Mouse (Mus musculus) limb, embryonic 13.5 days (tissue): ENCODE data around the gene Abcb9. TPM values are rescaled to one million over a fixed set of nuclear protein-coding genes. Genes with fewer than 3 reads are reported as not detected.

ENCODE experiments used
- ATAC-seq: fragments of 200-750 bp; cut with Nextera tagmentation; 2 replicates; pipeline ENCODE4 v1.8.0; 2017; ENCODE audit warnings: low read depth, moderate number of reproducible peaks, moderate TSS enrichment; ENCODE audit not compliant: low FRiP score
- H3K27ac ChIP-seq: fragments of 300-500 bp; sonication (generic); 2 replicates; pipeline ENCODE4 v1.5.1; 2015; ENCODE audit warnings: inconsistent platforms, mild to moderate bottlenecking, moderate library complexity
- H3K27me3 ChIP-seq: fragments of 300-500 bp; sonication (generic); 2 replicates; pipeline ENCODE4 v1.6.1; 2015; ENCODE audit warnings: mild to moderate bottlenecking, inconsistent platforms
- H3K36me3 ChIP-seq: fragments of 300-500 bp; sonication (generic); 2 replicates; pipeline ENCODE4 v1.6.1; 2015; ENCODE audit warnings: inconsistent platforms, mild to moderate bottlenecking, moderate library complexity
- H3K4me1 ChIP-seq: fragments of 300-500 bp; sonication (generic); 2 replicates; pipeline ENCODE4 v1.6.1; 2015; ENCODE audit warnings: inconsistent platforms
- H3K4me2 ChIP-seq: fragments of 300-500 bp; sonication (generic); replicated peaks from 2 replicates; pipeline ENCODE4 v1.6.1; 2015; ENCODE audit warnings: inconsistent platforms, mild to moderate bottlenecking, moderate library complexity
- H3K4me3 ChIP-seq: fragments of 300-500 bp; sonication (generic); 2 replicates; pipeline ENCODE4 v1.5.1; 2015; ENCODE audit warnings: moderate library complexity, mild to moderate bottlenecking, inconsistent platforms
- H3K9ac ChIP-seq: fragments of 300-500 bp; sonication (generic); 2 replicates; pipeline ENCODE4 v1.6.1; 2015; ENCODE audit warnings: mild to moderate bottlenecking, inconsistent platforms
- H3K9me3 ChIP-seq: fragments of 300-500 bp; sonication (generic); 2 replicates; pipeline ENCODE4 v1.6.1; 2016; ENCODE audit warnings: inconsistent platforms
- WGBS: fragments of 180-500 bp; shearing (Covaris S2); methylation state at CpG from one replicate; pipeline ENCODE4 v1.1.7; 2015; 5-methylcytosine and 5-hydroxymethylcytosine counted together
- polyA plus RNA-seq: library from polyadenylated mRNA; unstranded; fragments of >200 nt; fragmentation: Nextera tagmentation; extraction: Ambion mirVana; gene quantifications from 2 replicates; pipeline ENCODE4 v1.2.1, GENCODE M21; 2015

Abcb9 gene
- polyA plus RNA-seq, 1 experiment from 2014 or later, result 3.0 TPM

DNA sequence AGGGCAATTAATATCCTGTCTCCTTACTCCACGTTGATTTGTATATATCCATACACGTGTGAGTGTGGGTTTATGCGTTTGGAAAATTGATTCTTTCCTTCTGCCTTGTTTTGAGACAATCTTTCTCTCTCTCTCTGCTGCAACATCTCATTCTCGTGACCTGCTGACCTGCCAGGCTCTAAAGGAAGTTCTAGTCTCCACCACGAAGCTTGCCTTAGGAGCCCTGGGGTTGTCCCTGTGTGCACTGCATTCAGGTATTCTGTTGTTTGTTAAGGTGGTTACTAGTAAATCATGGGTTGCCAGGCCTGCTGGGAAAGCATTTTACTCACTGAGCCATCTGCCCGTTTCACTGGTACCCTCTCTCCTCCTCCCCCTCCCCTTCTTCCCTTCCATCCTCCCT, 59.3 kb downstream of the Abcb9 start:
- no peak for ATAC-seq
- Histone ChIP-seq H3K4me3 (no peak overlapping the region), H3K27ac (no peak overlapping the region), H3K36me3 (no peaks in the 10 kb centered on the region), H3K27me3 (no peaks in the 10 kb centered on the region), H3K4me1 (no peaks in the 10 kb centered on the region), H3K9ac (no peak overlapping the region), H3K4me2 (no peak overlapping the region), H3K9me3 (no peaks in the 10 kb centered on the region)
- whole genome bisulfite sequencing, result 50% methylated on average over 6 of the region's 6 CpGs

- Histone ChIP-seq H3K4me1 (peaks cover 5% of the 10 kb centered on the region), H3K4me3 (no peak overlapping the region), H3K9ac (no peak overlapping the region), H3K36me3 (no peaks in the 10 kb centered on the region), H3K9me3 (no peaks in the 10 kb centered on the region), H3K4me2 (no peak overlapping the region), H3K27me3 (no peaks in the 10 kb centered on the region), H3K27ac (no peak overlapping the region)
- ATAC-seq, result no peak
- 67% methylated on average over 8 of the region's 8 CpGs for WGBS
Measured at GRCm38 (mm10) chr5:124035806-124036205, 59.8 kb downstream of the Abcb9 start.

GRCm38 (mm10) chr5:124035406-124035805, 60.2 kb downstream of the Abcb9 start:
- Histone ChIP-seq H3K27ac (no peak overlapping the region), H3K27me3 (no peaks in the 10 kb centered on the region), H3K9ac (no peak overlapping the region), H3K4me1 (peaks cover 9% of the 10 kb centered on the region), H3K36me3 (no peaks in the 10 kb centered on the region), H3K4me2 (no peak overlapping the region), H3K9me3 (no peaks in the 10 kb centered on the region), H3K4me3 (no peak overlapping the region)
- 78% methylated on average over 9 of the region's 9 CpGs for WGBS
- ATAC-seq, result no peak

GRCm38 (mm10) chr5:124034471-124034870, 61.1 kb downstream of the Abcb9 start:
- peaks cover 18% of the 10 kb centered on the region for H3K4me1 ChIP-seq
- H3K9me3 ChIP-seq, result no peaks in the 10 kb centered on the region
- no peak overlapping the region for H3K27ac ChIP-seq
- H3K27me3 ChIP-seq, result no peaks in the 10 kb centered on the region
- H3K9ac ChIP-seq, result no peak overlapping the region
- ATAC-seq, result no peak
- H3K4me2 ChIP-seq, result no peak overlapping the region
- 71% methylated on average over 11 of the region's 11 CpGs for WGBS
- no peak overlapping the region for H3K4me3 ChIP-seq
- no peaks in the 10 kb centered on the region for H3K36me3 ChIP-seq

GRCm38 (mm10) chr5:124032001-124032508, 63.5 kb downstream of the Abcb9 start, which contains the start of gene Vps37b:
Gene Vps37b, minus strand, starts transcription at chr5:124032270.
- ATAC-seq, result peak; percentile 87
- Histone ChIP-seq H3K4me1 (peaks cover 37% of the 10 kb centered on the region), H3K4me3 (peak within 1 kb of the TSS; percentile 87), H3K9ac (peak within 1 kb of the TSS; percentile 95), H3K27me3 (no peaks in the 10 kb centered on the region), H3K9me3 (no peaks in the 10 kb centered on the region), H3K36me3 (peaks cover 8% of the 10 kb centered on the region), H3K27ac (peak within 1 kb of the TSS; percentile 94), H3K4me2 (peak within 1 kb of the TSS; percentile 90)
- under 1% methylated on average over 52 of the region's 52 CpGs for WGBS

DNA sequence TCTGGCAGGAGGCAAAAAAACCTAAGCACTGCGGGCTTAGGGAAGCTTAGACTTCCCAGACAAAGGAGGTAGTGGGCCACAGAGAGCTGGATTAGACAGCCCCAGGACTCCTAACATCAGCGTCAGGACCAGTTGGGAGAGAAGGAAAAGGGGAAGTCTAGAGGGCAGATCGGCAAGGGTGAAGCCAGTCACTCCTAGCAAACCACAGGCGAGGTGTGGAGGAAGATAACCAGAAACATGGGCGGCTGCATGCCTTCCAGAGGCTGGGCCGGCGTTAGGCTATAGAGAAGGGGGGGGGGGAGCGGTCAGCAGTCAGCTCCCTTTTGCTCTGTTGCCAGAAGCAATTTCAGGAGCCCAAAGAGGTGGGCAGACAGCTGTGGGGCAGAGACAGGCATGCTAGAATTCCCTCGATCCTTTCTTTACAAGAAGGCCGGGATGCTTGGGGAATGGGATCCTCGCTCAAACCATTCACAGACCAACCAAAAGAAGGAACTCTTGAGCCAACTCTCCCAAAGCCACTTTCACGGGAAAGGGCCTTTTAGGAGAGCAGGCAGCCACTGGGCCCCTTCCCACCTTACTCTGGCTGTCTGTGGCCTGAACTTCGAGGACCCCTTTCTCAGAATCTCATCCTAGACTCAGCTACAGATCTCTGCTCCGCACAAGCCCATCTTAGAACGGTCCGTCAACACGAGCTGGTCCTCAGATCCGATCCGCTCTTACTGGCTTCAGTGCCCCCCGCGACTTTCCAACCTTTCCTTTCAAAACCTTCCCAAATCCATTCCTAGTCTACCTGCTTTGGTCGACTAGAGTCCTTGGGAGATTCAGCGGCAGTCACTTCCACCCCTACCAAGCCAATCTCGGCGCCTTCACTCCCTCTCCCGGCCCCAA, 64.3 kb downstream of the Abcb9 start:
- WGBS, result under 1% methylated on average over 26 of the region's 26 CpGs

GRCm38 (mm10) chr5:124030386-124031067, 65.1 kb downstream of the Abcb9 start:
- Histone ChIP-seq H3K4me1 (peaks cover 50% of the 10 kb centered on the region), H3K9me3 (no peaks in the 10 kb centered on the region), H3K27me3 (no peaks in the 10 kb centered on the region), H3K9ac (peak overlapping the region; percentile 95), H3K4me3 (peak overlapping the region; percentile 87), H3K27ac (peak overlapping the region; percentile 94; the same call in 1 of the 2 replicates), H3K36me3 (peaks cover 20% of the 10 kb centered on the region), H3K4me2 (peak overlapping the region; percentile 90)
- 60% methylated on average over 12 of the region's 12 CpGs for WGBS
- no peak for ATAC-seq

More for the DNA sequence above, 64.3 kb downstream of the Abcb9 start:
- H3K9ac ChIP-seq, result peak overlapping the region; percentile 95
- peaks cover 42% of the 10 kb centered on the region for H3K4me1 ChIP-seq
- no peaks in the 10 kb centered on the region for H3K27me3 ChIP-seq
- peak overlapping the region; percentile 87 for H3K4me3 ChIP-seq
- H3K27ac ChIP-seq, result peak overlapping the region; percentile 94
- ATAC-seq, result peak; percentile 18; the same call in 1 of the 2 replicates
- no peaks in the 10 kb centered on the region for H3K9me3 ChIP-seq
- H3K36me3 ChIP-seq, result peaks cover 13% of the 10 kb centered on the region
- H3K4me2 ChIP-seq, result peak overlapping the region; percentile 90

- H3K4me2 ChIP-seq, result peak overlapping the region; percentile 90
- H3K27me3 ChIP-seq, result no peaks in the 10 kb centered on the region
- H3K36me3 ChIP-seq, result peaks cover 20% of the 10 kb centered on the region
- no peak for ATAC-seq
- no peak overlapping the region for H3K4me3 ChIP-seq
- no peak overlapping the region for H3K27ac ChIP-seq
- H3K4me1 ChIP-seq, result peaks cover 61% of the 10 kb centered on the region
- no peak overlapping the region for H3K9ac ChIP-seq
- WGBS, result 91% methylated on average over 19 of the region's 19 CpGs
- no peaks in the 10 kb centered on the region for H3K9me3 ChIP-seq
Measured at GRCm38 (mm10) chr5:124029220-124030035, 66.2 kb downstream of the Abcb9 start.

DNA sequence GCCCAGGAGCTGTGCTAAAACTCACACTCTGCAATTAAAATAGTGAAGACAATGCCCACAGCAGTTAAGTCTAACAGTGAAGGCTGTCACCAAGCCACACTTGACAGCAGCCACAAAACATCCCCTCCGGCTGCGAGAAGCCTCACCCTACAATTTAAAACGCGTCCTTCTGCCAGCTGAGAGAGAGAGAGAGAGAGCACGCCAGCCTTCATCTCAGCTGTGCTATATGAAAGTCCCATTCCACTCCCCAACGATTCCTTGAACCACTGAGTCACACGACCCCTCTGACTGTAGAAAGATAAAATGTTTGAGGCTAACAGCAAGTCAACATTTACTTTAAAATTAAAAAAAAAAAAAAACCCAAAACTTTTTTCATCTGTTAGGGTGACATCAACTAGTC, 66.9 kb downstream of the Abcb9 start:
- Histone ChIP-seq H3K4me2 (no peak overlapping the region), H3K4me3 (no peak overlapping the region), H3K9ac (no peak overlapping the region; the same call in 1 of the 2 replicates), H3K27ac (no peak overlapping the region), H3K36me3 (peaks cover 20% of the 10 kb centered on the region), H3K4me1 (peaks cover 68% of the 10 kb centered on the region), H3K27me3 (no peaks in the 10 kb centered on the region), H3K9me3 (no peaks in the 10 kb centered on the region)
- 71% methylated on average over 7 of the region's 7 CpGs for WGBS
- no peak for ATAC-seq

DNA sequence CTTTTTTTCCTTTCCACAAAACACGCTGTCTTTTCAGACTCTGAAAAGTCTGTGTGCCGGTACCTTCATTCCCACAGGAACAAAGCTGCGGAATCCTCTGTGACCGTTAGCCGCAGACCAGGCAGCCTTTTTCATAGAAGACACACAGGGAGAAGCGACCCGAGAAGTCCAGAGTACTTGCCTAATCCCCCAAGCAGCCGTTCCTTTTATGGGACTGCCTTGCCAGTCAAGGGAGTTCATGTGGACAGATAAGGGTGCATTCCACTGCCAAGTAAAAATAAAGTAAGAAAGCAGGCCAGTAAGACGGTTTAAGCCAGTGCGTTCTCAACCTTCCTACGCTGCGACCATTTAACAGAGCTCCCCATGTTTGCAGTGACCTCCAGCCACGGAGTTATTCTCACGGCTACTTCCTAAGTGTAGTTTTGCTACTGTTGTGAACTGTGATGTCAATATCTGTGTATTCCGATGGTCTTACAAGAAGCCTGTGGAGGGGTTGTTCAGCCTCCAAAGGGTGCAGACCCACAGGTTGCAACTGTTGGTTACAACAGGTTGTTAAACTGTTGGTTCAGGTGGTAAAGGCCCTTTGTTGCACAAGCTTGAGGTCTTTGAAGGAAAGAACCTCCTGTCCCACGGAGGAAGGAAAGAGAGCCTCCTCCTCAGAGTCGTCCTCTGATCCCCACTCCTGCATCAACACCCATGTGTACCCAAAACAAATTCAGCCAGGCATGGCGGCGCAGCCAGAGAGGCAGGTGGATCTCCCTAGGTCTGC, 67.7 kb downstream of the Abcb9 start:
- no peak overlapping the region; the same call in 1 of the 2 replicates for H3K9ac ChIP-seq
- H3K9me3 ChIP-seq, result no peaks in the 10 kb centered on the region
- 72% methylated on average over 19 of the region's 19 CpGs for WGBS
- no peak overlapping the region; the same call in 1 of the 2 replicates for H3K27ac ChIP-seq
- H3K36me3 ChIP-seq, result peaks cover 20% of the 10 kb centered on the region
- H3K4me3 ChIP-seq, result no peak overlapping the region
- no peak overlapping the region for H3K4me2 ChIP-seq
- peaks cover 70% of the 10 kb centered on the region for H3K4me1 ChIP-seq
- no peaks in the 10 kb centered on the region for H3K27me3 ChIP-seq
- no peak for ATAC-seq

DNA sequence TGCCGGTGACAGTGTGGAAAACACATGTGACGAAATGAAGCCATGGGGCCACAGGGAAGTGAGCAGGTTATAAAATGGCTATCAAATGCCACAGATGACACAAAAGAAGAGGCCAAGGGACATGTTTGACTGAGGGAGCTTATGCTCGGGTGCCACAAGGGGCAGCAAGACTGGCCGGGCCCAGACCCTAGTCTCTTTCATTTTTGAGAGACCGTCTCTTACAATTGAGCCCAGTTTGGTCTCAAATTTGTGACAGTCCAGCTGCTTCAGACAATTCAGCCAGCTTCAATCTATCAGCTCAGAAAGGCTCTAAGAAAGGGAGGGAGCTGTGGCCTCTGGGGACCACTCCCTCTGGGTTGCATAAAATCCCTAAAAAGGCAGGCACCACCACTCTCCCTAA, 69.0 kb downstream of the Abcb9 start:
- no peaks in the 10 kb centered on the region for H3K9me3 ChIP-seq
- WGBS, result 85% methylated on average over 5 of the region's 5 CpGs
- H3K9ac ChIP-seq, result no peak overlapping the region
- peaks cover 27% of the 10 kb centered on the region for H3K36me3 ChIP-seq
- peaks cover 70% of the 10 kb centered on the region for H3K4me1 ChIP-seq
- H3K4me3 ChIP-seq, result no peak overlapping the region
- H3K27ac ChIP-seq, result no peak overlapping the region
- no peaks in the 10 kb centered on the region for H3K27me3 ChIP-seq
- no peak overlapping the region for H3K4me2 ChIP-seq
- no peak for ATAC-seq
